Mouse (Mus musculus): ENCODE data around the gene Zdhhc18.
A peak's percentile ranks its signal among the peaks of the same experiment; 100 is the strongest.

GRCm38 (mm10) chr4:133660193-133661155, 10.5 kb upstream of the Zdhhc18 start:
- TF ChIP-seq CTCF (IDR thresholded peaks at IDR 0.05) (no peak), EP300 (IDR thresholded peaks at IDR 0.05) (peak; percentile 65; the same call in 1 of the 2 replicates)
